Mouse (Mus musculus): ENCODE measurements around the gene Tpgs1.
"Not testable (repeated sequence)": the region's sequence is repeated elsewhere in the genome, so short reads cannot be mapped to it uniquely, and the experiment has no call there.

Tpgs1 gene

GRCm38 (mm10) chr10:79691986-79692548 lies 22.9 kb downstream of the Tpgs1 start:
- no peak for DNase-seq (ENCODE audit: low spot score in 2 of 2)

GRCm38 (mm10) chr10:79693580-79694378 lies 24.6 kb downstream of the Tpgs1 start:
- DNase-seq (ENCODE audit: low spot score in 2 of 2), result no peak

GRCm38 (mm10) chr10:79694379-79694655 lies 25.1 kb downstream of the Tpgs1 start:
- DNase-seq (ENCODE audit: low spot score in 2 of 2), result no peak

GRCm38 (mm10) chr10:79695231-79696128 lies 26.3 kb downstream of the Tpgs1 start:
- DNase-seq (ENCODE audit: low spot score in 2 of 2), result peak; percentile 62 to 77

- DNase-seq (ENCODE audit: low spot score in 2 of 2), result no peak
These were observed 27.0 kb downstream of the Tpgs1 start for GRCm38 (mm10) chr10:79696129-79696651.

- no peak for DNase-seq (ENCODE audit: low spot score in 2 of 2)
These were observed 28.7 kb downstream of the Tpgs1 start for GRCm38 (mm10) chr10:79697916-79698315.

- no peak for DNase-seq (ENCODE audit: low spot score in 2 of 2)
These were observed 29.3 kb downstream of the Tpgs1 start for GRCm38 (mm10) chr10:79698459-79698858.

GRCm38 (mm10) chr10:79700676-79701075 lies 31.5 kb downstream of the Tpgs1 start:
- no peak for DNase-seq (ENCODE audit: low spot score in 2 of 2)

- no peak for DNase-seq (ENCODE audit: low spot score in 2 of 2)
These were observed 32.4 kb downstream of the Tpgs1 start for GRCm38 (mm10) chr10:79701443-79702129.

- DNase-seq (ENCODE audit: low spot score in 2 of 2), result not testable (repeated sequence)
These were observed 33.8 kb downstream of the Tpgs1 start for GRCm38 (mm10) chr10:79702970-79703369.

GRCm38 (mm10) chr10:79703541-79703940 lies 34.4 kb downstream of the Tpgs1 start:
- no peak for DNase-seq (ENCODE audit: low spot score in 2 of 2)

- DNase-seq (ENCODE audit: low spot score in 2 of 2), result peak; percentile 95 to 98
These were observed 35.1 kb downstream of the Tpgs1 start, which contains the start of gene Bsg for GRCm38 (mm10) chr10:79704065-79704969. Bsg (plus strand) TSS chr10:79704491.

- no peak for DNase-seq (ENCODE audit: low spot score in 2 of 2)
These were observed 35.8 kb downstream of the Tpgs1 start for GRCm38 (mm10) chr10:79704970-79705360.

- DNase-seq (ENCODE audit: low spot score in 2 of 2), result peak; percentile 52 to 67
These were observed 36.8 kb downstream of the Tpgs1 start for GRCm38 (mm10) chr10:79705951-79706350.

- DNase-seq (ENCODE audit: low spot score in 2 of 2), result no peak
These were observed 37.4 kb downstream of the Tpgs1 start for GRCm38 (mm10) chr10:79706406-79707094.

GRCm38 (mm10) chr10:79707162-79707561 lies 38.0 kb downstream of the Tpgs1 start:
- DNase-seq (ENCODE audit: low spot score in 2 of 2), result no peak

GRCm38 (mm10) chr10:79707759-79708158 lies 38.6 kb downstream of the Tpgs1 start:
- no peak for DNase-seq (ENCODE audit: low spot score in 2 of 2)

- no peak for DNase-seq (ENCODE audit: low spot score in 2 of 2)
These were observed 39.5 kb downstream of the Tpgs1 start for GRCm38 (mm10) chr10:79708668-79709067.

GRCm38 (mm10) chr10:79709307-79709706 lies 40.1 kb downstream of the Tpgs1 start:
- no peak for DNase-seq (ENCODE audit: low spot score in 2 of 2)

GRCm38 (mm10) chr10:79712029-79712428 lies 42.9 kb downstream of the Tpgs1 start:
- DNase-seq (ENCODE audit: low spot score in 2 of 2), result no peak
